Mouse (Mus musculus) erythroblast, embryonic 14.5 days (primary cell): ENCODE data around the gene Prkch.

Experiments used
- GATA1 ChIP-seq: IDR thresholded peaks from 2 replicates; pipeline ENCODE4 v1.6.1; 2012; ENCODE audit warnings: low read length, inconsistent platforms, mixed read lengths
- TAL1 ChIP-seq: IDR thresholded peaks from 3 replicates; pipeline ENCODE4 v1.6.1; 2012; ENCODE audit warnings: low read length, inconsistent platforms, mixed read lengths

GRCm38 (mm10) chr12:73736931-73737330 is 152.3 kb downstream of the Prkch start:
- no peak for TF ChIP-seq GATA1
- TF ChIP-seq TAL1, result no peak
